Mouse (Mus musculus) stomach, postnatal 0 days (tissue): Measurements from ENCODE around the gene Tspan8.

ENCODE experiments used
- CTCF ChIP-seq: IDR thresholded peaks from 2 replicates; pipeline ENCODE4 v1.5.1; 2016; ENCODE audit warnings: antibody characterized with exemption, low read depth, mild to moderate bottlenecking, moderate library complexity
- EP300 ChIP-seq: optimal IDR thresholded peaks from 2 replicates; pipeline ENCODE3; 2016; ENCODE audit warnings: antibody characterized with exemption

GRCm38 (mm10) chr10:115861967-115862366 lies 45.3 kb downstream of the Tspan8 start:
- TF ChIP-seq CTCF: no peak
- TF ChIP-seq EP300: no peak
